Mouse (Mus musculus): ENCODE data around the gene Gm29666.

Gene Gm29666

GRCm38 (mm10) chr15:84903843-84904385 is 15.9 kb downstream of the Gm29666 start:
- no peak for DNase-seq (ENCODE audit: low spot score in 2 of 2)

DNA sequence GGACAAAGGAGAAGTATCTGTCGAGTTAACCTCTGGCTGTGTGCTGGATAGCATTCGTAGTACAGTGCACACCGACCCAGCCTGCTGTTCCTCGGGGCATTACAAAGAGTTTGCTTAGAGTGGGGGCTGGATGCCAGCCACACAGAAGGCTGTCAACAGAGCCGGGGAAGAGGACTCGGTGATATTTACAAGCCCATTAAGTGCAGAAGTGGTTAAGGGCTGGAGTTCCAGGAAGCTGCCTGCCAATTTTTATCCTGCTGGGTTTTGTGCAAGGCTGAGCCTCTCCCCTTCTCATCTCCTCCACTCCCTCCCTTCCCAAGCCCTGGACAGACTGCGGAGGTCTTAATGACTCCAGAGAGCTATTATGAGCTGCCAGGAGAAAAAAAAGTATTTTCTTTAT is 21.8 kb downstream of the Gm29666 start:
- no peak for DNase-seq (ENCODE audit: low spot score in 2 of 2)

GRCm38 (mm10) chr15:84896664-84897063 is 23.2 kb downstream of the Gm29666 start:
- no peak for DNase-seq (ENCODE audit: low spot score in 2 of 2)

DNA sequence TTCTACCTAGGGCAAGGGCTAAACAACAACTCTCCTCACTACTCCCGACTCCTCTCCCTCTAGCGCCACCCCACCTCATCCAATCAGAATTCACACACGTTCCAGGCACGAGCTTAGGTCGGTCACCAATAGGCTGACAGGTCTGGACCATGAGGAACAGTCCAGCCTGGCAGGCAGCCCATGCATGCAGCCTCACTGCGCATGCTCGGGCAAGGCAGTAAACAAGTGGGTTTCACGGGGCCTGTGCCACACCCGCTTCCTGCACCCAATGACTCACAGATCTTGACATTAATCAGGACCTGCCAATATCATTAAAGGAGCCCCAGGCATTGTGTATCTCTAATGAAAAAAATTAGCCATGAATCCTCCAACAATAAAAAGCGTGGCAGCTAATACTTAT is 23.6 kb downstream of the Gm29666 start:
- DNase-seq (ENCODE audit: low spot score in 2 of 2) = peak; percentile 15 to 52

DNA sequence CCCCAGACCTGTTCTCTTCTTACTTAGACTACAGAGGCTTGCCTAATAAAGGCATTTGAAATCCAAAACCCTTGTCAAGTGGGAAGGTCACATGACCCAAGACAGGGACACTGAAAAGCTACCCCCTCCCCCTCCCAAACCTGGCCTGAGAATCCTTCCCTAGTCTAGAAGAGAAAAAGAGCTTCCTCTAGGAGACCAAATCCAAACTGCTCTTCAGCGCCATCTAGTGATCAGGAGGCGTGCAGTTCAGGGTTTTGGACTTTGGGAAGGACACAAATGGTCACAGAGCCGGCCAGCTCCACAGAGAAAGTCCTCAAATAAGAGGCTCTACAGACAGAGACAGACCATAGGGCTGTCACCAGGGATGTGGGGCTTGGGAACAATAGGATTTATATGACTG is 28.2 kb downstream of the Gm29666 start:
- DNase-seq (ENCODE audit: low spot score in 2 of 2) = peak; percentile 25 to 29

- DNase-seq (ENCODE audit: low spot score in 2 of 2) = no peak
These were observed 28.6 kb downstream of the Gm29666 start for GRCm38 (mm10) chr15:84891246-84891645.

- no peak for DNase-seq (ENCODE audit: low spot score in 2 of 2)
These were observed 31.8 kb downstream of the Gm29666 start for GRCm38 (mm10) chr15:84888066-84888465.

- DNase-seq (ENCODE audit: low spot score in 2 of 2) = no peak
These were observed 42.6 kb downstream of the Gm29666 start for GRCm38 (mm10) chr15:84877029-84877815.

- no peak for DNase-seq (ENCODE audit: low spot score in 2 of 2)
These were observed 46.0 kb downstream of the Gm29666 start for GRCm38 (mm10) chr15:84873867-84874266.

DNA sequence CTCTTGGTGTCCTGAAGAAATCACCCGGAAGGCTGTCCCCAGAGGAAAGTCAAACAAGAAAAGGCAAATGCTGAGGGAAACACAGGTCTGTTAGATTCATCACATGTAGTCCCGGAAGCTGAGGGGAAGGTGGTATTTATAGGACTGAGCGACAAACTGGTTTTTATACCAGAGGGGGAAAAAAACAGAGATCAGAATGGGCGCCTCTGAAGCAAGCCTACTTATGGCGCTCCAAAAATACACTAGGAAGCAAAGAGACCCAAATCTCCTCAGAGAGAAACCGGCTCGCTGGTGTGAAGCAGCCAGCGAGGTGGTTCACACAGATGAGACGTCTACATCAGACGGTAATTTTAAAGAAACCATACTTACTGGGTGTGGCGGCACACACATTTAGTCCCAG is 46.8 kb downstream of the Gm29666 start:
- no peak for DNase-seq (ENCODE audit: low spot score in 2 of 2)

DNA sequence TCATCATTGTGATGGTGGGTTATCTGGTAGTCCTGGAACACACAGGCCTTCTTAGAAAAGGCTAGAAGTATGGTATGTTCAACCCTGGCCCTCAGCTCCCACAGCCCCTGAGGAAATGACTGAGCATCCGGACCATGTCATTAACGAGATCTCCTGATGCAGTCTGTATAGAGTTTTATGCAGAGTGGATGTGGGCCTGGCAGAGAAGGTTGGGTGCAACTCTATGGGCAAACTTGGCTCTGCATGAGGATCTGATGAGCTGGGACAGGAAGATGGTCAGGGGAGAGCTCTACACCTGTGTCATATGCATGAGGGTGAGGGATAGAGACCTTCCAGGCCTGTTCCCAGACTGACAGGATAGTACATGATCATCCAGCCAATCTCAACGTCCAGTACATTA is 48.0 kb downstream of the Gm29666 start:
- DNase-seq (ENCODE audit: low spot score in 2 of 2) = no peak

DNA sequence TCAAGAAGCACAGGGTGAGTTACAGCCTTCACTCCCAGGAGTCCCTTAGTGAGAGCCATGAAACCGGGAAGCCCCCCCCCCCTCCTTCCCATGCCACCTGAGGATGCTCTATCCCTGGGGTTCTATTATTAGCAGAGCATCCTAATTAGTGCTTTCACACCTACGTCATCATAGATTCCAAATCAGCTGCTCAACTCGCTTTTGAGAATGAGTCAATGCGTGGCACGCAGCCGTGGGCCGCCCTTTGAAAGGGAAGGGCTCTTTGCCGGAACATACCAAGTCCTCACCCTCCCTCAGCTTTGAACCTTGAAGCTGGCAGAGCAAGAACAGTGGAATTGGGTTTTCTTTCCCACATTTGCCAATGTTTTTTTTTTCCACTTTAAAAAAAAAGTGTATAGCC is 57.9 kb downstream of the Gm29666 start:
- no peak for DNase-seq (ENCODE audit: low spot score in 2 of 2)
